Mouse (Mus musculus) left cerebral cortex, adult 18-20 months (tissue): Measurements from ENCODE around the gene Mroh2a. TPM values are rescaled to one million over a fixed set of nuclear protein-coding genes. Genes with fewer than 3 reads are reported as not detected.
"Not testable (repeated sequence)": the region's sequence is repeated elsewhere in the genome, so short reads cannot be mapped to it uniquely, and the experiment has no call there.

Experiments
- DNase-seq, 2 experiments: peaks; one replicate each; pipeline ENCODE4 v3.0.0; 2021 to 2022; ENCODE audit warnings: low spot score in 2 of 2, mixed read lengths in 1 of 2
- total RNA-seq, 2 experiments: library from RNA; stranded (reverse); gene quantifications; 2 replicates each; pipeline ENCODE4 v1.2.3; 2021

The Mroh2a gene
- total RNA-seq, 2 experiments from 2014 or later = 0.58 TPM; not detected in 1

DNA sequence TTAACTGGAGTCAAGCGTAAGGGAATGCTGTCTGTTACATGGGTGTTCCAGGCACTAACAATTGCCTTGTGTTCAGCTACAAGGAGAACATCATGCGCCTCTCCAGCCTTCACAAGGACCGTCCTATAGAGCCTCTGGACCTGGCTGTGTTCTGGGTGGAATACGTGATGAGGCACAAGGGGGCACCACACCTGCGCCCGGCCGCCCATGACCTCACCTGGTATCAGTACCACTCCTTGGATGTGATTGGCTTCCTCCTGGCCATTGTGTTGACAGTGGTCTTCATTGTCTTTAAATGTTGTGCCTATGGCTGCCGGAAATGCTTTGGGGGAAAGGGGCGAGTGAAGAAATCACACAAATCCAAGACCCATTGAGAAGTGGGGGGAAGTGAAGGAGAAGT lies 8.7 kb upstream of the Mroh2a start:
- no peak for DNase-seq

DNA sequence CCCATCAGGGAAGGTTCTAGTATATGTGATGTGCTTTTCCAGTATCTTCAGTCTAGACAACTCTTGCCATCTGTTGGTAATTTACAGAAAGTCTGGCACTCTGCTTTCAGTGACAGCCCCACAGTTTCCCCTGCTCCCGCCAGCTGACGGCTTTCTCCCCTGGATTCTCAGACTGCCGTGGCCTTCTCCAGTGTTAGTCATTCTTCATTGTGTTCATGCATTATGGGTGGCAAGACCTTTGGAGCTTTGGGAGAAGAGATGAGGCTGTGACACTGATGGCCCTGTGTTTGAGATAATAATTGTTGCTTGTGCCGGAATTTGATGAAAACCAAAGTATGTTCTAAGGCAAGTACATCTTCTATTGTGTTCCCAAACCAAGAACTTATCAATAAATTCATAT lies 8.2 kb upstream of the Mroh2a start:
- no peak for DNase-seq

DNA sequence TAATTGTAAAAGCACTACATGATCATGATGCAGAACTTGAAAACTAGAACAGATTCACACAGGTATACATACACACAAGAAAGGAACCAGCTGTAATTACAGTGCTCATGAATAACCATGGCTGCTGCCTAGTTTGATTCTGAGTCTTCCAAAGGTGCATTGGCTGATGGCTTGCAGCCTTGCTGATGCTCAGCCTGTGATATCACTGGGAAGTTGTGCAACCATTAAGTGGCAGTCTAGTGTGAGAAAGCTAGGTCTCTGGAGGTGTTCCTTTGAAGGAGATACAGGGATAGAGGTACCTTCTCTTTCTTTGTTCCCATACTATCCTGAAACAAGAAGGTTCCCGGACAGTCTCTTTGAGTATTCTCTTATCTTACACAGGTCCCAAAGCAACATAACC lies 7.7 kb upstream of the Mroh2a start:
- DNase-seq = no peak

DNA sequence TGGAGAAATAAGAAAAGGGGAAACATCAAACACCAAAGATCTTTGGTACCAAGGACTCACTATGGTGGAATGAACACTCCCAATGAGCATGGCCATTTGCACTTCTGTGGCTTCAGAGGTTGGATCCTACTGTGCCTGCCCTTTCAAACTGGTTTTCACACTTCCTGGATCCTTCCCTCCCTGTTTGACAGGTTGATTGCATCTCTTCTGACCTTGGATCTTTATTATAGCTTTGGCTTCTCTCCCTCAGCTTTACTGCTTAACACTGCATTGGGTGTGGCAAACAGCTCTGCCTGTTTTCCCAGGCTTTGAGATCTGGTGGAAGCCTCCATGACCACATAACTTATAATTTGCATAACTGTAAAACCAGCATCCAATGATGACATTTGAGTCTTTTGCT lies 6.5 kb upstream of the Mroh2a start:
- no peak for DNase-seq

DNA sequence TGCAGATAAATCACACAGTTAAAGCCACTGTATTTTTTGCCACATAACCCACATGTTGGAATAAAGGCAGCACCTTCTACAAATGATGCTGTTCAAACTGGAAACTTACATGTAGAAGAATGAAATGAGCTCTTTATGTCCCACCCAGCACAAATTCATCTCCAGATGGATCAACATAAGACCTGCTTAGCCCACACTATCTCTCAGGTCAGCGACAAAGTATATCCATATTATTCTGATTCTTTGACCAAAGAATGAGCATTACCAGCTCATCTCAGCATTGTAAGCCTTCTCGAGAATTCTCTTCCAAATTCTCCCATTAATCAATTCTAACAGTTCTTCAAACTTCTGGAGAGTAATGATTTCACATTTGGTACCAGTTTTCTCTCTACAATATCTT lies 4.6 kb upstream of the Mroh2a start:
- no peak for DNase-seq

DNA sequence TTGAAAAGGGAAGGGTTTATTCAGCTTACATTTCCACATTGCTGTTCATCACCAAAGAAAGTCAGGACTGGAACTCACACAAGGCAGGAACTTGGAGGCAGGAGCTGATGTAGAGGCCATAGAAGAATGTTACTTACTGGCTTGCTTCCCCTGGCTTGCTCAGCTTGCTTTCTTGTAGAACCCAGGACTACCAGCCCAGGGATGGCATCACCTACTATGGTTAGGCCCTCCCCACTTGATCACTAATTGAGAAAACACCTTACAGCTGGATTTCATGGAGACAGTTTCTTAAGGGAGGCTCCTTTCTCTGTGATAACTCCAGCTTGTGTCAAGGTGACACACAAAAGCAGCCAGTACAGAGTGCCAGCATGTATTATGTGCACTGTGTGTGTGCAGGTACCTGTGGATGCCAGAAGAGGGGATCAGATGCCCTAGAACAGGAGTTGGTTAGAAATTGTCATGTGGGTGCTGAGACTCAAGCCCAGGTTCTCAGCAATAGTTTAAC lies 3.7 kb upstream of the Mroh2a start:
- not testable (repeated sequence) for DNase-seq

DNA sequence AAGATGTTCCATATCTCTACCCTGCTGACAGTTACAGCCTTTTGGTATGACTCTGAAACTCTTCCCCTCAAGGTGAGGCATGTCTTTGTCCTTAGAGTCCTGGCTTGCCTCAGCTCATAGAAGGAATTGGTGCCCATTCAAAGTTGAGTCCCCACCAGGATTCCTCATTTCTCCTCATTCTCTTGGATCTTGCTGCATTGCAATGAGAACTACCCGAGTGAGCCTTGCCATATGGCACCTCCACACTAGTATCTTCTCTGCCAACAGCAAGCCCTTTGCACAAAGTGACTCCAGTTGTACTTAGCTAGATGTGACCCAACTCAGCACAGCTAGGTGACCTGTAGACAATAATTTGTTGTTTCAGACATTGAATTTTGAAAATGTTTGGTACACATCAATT lies 3.2 kb upstream of the Mroh2a start:
- no peak for DNase-seq

DNA sequence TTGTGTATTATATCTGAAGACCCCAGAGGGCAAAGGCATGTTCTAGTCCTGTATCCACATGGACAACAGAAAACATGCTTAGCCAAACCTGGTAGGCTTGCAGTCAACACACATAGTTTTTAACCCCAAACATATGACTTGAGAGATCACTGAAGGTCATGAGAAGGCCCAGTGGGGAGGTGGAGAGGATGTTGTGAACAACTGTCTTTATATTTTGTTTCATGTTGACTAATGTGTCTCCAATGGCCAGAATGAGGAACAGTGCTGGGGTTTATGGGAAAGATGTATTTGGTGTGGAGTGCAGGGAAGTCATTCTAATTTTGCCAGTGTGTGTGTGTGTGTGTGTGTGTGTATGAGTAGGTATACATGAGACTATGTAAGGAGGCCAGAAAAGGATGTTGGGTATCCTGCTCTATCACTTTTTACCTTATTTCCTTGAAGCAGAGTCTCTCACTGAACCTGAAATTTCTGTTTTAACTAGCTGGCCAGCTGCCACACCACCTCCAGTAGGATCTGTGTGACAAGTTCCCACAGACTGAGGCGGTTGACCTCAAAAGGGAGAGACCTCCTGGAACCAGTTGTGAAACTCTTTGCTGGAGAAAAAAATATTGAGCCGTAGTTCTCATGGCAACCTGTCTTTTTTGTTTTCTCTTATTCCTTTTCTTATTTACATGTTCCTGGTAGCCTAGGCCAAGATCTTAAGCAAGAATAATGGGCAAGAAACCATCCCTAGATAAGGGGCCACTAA lies 2.6 kb upstream of the Mroh2a start:
- DNase-seq = no peak

DNA sequence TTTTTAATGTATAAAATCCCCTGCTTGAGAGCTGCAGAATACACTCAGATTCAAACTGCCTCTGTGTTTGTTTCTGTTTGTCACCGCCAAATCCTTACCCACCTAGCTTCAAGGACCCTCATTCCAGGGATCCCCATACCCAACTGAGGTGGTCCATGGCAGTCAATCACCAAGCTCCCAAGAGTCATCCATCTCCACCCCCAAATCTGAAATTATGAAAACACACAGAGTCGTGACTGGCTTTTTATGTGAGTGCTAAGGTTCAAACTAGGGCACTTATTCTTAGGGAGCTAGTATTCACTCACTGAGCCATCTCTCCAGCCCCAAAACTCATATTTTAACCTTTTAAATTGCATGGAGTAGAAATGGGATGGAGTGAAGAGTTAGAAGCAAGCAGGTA lies 1.5 kb upstream of the Mroh2a start:
- not testable (repeated sequence) for DNase-seq

DNA sequence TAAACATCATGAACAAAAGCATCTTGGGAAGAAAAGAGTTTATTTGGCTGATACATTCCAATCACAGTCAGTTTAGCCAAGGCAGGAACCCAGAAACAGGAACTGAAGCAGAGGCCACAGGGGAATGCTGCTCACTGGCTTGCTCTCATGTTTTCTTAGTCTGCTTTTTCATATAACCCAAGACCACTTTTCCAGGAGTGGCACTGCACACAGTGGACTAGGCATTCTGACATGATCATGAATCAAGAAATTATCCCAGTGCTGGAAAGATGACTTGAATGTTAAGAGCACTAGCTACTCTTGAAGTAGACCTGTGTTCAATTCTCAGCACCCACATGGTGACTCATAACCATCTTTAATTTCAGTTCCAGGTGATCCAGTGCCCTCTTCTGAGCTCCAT lies 1.0 kb upstream of the Mroh2a start:
- DNase-seq = peak in 1 of 2 experiments; percentile 1

DNA sequence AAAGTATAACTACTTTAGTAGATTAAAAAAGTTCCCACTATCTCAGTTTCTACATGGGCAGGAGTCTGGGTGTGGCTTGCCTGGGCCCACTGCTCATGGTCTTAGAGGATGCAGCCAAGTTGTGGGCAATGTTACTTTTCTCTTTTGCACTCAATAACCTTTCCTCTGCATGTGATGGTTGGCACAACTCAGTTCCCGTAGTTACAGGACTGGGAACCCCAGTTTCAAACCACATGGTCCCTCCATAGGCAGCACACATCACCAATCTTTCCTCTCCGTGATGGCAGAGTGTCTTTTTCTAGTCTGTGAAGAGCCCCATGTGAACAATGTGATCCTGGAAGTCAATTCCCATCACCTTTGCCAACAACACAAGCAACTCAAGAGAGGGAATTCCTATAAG lies 696 bp downstream of the Mroh2a start:
- peak in 1 of 2 experiments; percentile 2 for DNase-seq

DNA sequence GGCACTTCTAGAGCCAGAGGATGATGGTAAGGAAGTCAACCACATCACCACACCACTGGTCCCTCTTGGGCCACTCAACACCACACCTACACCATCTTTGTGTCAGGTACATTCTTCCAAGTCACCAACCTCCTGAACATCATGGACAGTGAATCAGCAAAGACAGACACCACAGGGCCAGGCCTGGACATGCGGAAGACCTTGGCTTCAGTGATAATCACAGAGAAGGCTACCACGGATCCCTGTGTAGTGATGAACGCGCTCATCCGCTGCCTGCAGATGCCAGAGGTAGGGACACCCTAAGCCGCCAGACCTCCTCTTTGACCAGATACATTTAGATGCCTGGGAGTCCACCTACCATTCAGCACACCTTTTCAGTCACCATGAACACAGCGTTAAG lies 1.3 kb downstream of the Mroh2a start:
- DNase-seq = no peak

DNA sequence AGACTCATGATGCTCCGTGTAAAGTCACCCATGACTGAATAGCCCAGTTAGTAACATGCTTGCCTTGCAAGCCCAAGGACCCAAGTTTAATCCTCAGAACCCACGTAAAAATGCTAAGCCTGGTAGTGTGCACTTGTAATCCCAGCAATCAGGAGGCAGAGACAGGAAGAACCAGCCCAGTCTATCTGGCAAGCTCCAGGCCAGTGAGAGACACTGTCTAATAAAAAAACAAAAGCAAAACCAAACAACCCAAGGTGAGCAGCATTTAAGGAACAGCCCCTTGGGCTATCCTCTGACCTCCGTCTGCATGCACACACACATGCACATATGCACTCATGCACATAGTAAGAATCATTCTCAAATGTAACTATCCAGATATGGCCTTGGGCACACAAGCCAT lies 2.8 kb downstream of the Mroh2a start:
- DNase-seq = no peak

DNA sequence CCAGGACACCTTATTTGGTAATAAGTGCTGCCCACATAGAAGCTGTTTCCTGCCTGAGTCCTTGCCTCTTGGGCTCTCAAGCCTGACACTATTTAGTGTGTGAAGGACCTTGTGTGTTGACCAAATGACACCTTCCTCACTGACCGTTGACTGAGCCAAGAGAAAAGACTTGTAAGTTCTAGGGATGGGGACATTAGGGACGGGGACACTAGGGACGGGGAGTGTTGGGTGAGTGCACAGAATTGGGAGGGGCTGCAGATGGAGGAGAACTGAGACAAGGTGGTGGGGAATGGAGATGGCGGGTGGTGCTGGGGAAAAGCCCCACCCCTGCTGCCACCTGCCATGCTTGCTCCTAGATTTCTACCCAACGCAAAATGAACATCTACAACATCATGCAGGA lies 3.2 kb downstream of the Mroh2a start:
- no peak for DNase-seq

DNA sequence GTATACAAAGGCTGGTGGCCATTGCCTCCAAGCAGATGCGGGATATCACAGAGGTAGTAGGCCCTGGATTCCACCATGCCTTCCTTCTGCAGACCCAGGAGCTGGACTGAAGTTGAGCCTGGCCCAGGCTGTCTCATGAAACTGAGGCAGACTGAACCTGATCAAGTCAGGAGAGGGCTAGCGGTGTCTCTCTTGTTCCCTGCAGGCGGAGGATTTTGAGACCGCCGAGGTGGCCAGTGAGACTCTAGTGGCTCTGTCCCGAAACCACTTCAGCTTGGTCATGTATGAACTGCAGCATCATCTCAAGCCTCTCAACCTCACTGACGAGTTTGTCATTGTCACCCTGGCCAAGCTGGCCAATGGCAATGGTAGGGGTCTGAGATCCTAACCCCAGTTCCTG lies 3.6 kb downstream of the Mroh2a start:
- DNase-seq = no peak

DNA sequence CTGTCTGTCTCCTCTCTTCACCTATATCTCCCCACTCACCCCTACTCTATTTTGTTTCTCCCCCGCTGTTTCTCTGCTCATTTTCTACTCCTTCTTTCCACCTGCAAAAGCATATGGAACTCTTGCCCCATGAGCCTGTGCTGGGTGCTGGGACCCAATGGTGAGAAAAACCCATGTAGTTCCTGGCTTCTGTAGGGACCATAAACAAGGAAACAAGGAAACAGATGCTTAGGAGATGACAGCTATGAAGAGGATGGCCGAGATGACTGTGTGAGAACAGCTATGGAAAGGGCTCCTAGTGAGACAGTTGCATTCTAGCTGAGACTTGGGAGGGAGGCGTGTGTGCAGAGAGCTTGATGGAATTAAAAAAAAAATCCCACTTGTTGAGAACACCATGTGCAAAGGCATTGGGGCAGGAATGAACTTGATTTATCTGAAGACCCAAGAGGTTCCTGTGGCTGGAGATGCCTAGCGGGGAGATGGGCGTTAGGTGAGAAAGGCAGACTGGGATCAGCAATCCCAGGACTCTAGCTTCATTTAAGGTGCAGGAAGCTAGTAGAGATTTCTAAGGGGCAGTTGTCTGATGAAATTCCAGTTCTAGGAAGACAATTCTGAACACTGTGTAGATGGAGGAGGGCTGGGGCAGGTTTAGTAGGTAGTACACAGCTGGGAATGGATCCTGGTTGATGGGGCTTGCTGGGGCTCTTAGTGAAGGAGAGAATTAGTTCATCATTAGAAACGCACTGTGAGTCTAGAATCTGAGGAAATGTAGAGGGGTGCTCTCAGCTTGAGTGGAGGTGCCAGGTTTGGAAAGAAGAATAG lies 4.4 kb downstream of the Mroh2a start:
- DNase-seq = no peak

DNA sequence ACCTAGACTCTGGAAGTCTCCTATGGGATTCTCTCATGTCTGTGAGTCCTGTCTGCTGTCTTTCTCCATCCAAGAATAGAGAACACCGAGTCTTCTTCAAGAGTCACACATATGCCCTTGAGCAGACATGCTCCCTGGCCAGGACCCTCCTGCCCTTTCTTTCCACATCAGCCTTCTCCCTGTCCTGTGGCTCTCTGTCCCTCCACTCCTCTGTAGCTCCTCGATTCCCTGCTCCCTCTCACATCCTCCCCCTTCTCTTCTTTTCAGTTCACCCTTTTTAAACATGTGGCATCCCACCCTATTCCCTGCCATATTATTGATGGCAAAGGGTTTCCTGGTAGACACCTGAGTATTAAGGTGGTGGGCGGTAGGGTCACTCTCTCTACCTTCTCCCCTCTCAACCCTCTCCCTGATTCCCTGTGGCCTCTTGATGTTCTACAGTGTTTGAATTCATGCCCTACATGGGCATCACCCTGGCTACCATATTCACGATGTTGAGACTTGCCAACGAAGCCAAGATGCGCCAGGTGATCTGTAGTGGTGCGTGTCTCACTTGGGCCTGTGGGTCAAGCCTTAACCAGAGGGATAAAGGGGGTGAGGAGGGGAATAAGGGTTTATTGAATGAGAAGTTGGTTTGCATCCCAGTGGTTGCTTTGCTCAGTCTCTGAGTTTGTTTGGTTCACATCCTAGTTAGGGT lies 5.2 kb downstream of the Mroh2a start:
- no peak for DNase-seq

DNA sequence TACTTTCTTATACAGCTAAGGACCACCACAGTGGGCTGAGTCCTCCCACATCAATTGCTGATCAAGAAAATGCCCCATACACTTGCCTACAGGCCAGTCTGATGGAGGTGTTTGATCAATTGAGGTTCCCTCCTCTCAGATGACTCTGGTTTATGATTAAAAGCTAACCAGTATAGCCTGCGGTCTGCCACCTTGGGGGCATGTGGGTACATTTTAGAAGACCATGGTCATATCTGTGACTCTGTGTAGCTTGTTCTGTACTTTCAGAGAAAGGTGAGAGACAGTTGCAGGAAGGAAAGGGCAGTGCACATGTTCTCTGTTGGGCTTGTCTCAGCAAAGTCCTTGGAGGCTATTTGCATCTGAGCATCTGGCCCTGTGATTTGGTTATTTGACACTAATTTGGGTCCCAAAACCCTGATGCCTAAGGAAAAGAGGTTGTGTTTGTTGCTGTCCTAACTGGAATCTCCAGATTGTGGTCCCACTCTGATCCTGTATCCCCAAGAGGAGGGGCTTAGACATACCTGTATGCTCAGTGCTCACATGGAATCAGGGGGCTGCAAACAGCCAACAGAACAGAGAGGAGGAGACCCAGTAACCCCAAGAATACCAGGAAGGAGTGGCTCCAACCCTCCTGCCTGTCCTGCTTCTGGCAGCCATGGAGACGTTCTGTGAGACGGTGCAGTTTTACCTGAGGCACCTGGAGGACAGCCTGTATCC lies 6.0 kb downstream of the Mroh2a start:
- no peak for DNase-seq

DNA sequence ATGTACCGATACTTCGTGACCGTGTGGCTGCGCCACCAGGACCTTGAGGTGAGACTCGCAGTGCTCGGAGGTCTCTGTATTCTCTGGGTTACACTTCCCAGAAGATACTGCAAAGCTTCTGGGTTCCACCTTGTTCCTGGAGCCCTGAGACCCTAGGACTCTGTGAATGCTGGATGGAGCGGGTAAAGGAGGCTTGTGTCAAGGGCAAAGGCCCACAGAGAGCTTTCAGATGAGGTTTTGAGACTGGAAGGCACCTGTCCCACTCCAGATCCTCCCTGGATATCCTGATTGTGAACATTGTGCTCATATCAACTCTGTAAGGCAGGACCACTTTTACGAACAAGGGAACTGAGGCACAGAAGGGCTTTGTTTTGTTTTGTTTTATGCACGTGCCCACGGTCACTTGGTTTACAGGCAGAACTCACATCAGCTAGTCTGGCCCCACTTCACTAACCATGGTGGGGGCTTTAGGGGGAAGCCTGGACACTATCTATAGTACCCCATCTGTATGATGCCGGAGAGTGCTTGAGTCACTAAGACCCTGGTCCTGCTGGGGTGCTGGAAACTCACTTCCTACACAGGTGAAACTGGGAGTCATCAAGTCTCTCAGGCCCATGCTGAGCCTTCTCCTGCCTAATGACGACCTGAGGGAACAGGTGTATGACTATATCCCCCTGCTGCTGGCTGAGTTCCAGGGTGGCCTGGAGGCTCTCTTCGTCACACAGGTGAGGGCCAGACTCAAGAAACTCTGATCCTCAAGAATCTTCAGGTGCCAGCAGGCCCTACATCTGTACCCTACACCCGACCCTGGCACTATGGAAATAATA lies 6.8 kb downstream of the Mroh2a start:
- DNase-seq = no peak

DNA sequence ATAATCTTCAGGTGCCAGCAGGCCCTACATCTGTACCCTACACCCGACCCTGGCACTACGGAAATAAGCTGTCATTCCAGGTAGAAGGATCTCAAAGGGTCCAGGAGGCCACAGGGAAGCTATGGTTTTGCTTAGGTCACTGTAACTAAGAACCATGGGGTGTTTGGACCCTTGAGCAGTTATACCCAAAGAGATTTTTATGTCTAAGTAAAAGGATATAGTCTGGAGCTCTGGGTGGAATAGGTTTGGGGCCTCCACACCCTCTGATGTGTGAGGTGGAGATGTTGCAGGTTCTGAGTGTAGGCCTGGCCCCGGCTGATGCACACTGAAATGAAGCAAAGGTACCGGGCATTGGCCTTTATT lies 7.4 kb downstream of the Mroh2a start:
- no peak for DNase-seq
